Mouse (Mus musculus) CH12.LX (cell line): ENCODE data around the gene Aff3. TPM values are rescaled to one million over a fixed set of nuclear protein-coding genes. Genes with fewer than 3 reads are reported as not detected.

Experiments used
- DNase-seq: peaks from one replicate; pipeline ENCODE4 v3.0.0-alpha.2; 2013; ENCODE audit errors: extremely low read depth
- H3K27ac ChIP-seq: 2 replicates; pipeline ENCODE4 v1.5.1; 2012; ENCODE audit warnings: low read depth, mild to moderate bottlenecking, control low read depth, moderate library complexity; ENCODE audit not compliant: insufficient read depth
- H3K27me3 ChIP-seq: replicated peaks from 2 replicates; pipeline ENCODE3; 2012; ENCODE audit warnings: inconsistent platforms
- H3K36me3 ChIP-seq, 2 experiments: replicated peaks in 1 of 2; 2 replicates each; pipeline versions ENCODE3 to v1.6.1; 2012; ENCODE audit warnings: inconsistent platforms in 1 of 2, low read length in 1 of 2, mild to moderate bottlenecking in 1 of 2, mixed read lengths in 1 of 2, moderate library complexity in 1 of 2; ENCODE audit not compliant: control insufficient read depth in 1 of 2, insufficient read depth in 1 of 2
- H3K4me1 ChIP-seq, 2 experiments: 2 replicates each; pipeline ENCODE4 v1.6.1; 2012; ENCODE audit warnings: inconsistent platforms in 1 of 2, moderate library complexity in 1 of 2; ENCODE audit not compliant: insufficient read depth in 2 of 2, control insufficient read depth in 1 of 2
- H3K4me2 ChIP-seq: 2 replicates; pipeline ENCODE4 v1.6.1; 2012; ENCODE audit warnings: low read depth, mild to moderate bottlenecking, control low read depth; ENCODE audit not compliant: poor library complexity, insufficient read depth, severe bottlenecking
- H3K4me3 ChIP-seq, 3 experiments: fragments of 150-350 bp in 1 of 3; sonication (generic) in 1 of 3; replicated peaks in 1 of 3; 2 replicates each; pipeline versions ENCODE3 to v1.5.1; 2011 to 2012; ENCODE audit warnings: low read depth in 2 of 3, low read length in 2 of 3, mild to moderate bottlenecking in 2 of 3, moderate library complexity in 2 of 3, control low read depth in 1 of 3, improper control_type of control experiment in 1 of 3, inconsistent platforms in 1 of 3, mixed read lengths in 1 of 3; ENCODE audit not compliant: poor library complexity in 1 of 3
- H3K79me2 ChIP-seq: replicated peaks from 2 replicates; pipeline ENCODE4 v1.6.1; 2012; ENCODE audit warnings: mild to moderate bottlenecking, moderate library complexity; ENCODE audit not compliant: control insufficient read depth, poor library complexity, insufficient read depth, severe bottlenecking; ENCODE audit errors: extremely low read depth
- H3K9ac ChIP-seq: 2 replicates; pipeline ENCODE4 v1.6.1; 2012; ENCODE audit warnings: low read depth, mild to moderate bottlenecking, control low read depth, moderate library complexity; ENCODE audit not compliant: insufficient read depth
- H3K9me3 ChIP-seq: replicated peaks from 2 replicates; pipeline ENCODE3; 2012; ENCODE audit warnings: low read length, inconsistent platforms, mixed read lengths
- CHD1 ChIP-seq: IDR thresholded peaks from 2 replicates; pipeline ENCODE4 v1.6.1; 2012; ENCODE audit warnings: low read depth, low read length, improper control_type of control experiment, inconsistent platforms
- E2F4 ChIP-seq: IDR thresholded peaks from 2 replicates; pipeline ENCODE4 v1.6.1; 2011; ENCODE audit warnings: low read depth, low read length, improper control_type of control experiment; ENCODE audit not compliant: insufficient replicate concordance
- ETS1 ChIP-seq: conservative IDR thresholded peaks from 2 replicates; pipeline ENCODE4 v1.6.1; 2012; ENCODE audit warnings: low read depth, mild to moderate bottlenecking, inconsistent platforms, low read length, improper control_type of control experiment, moderate library complexity
- GABPA ChIP-seq: IDR thresholded peaks from 2 replicates; pipeline ENCODE4 v1.6.1; 2012; ENCODE audit warnings: low read depth, low read length, improper control_type of control experiment, inconsistent platforms; ENCODE audit not compliant: insufficient replicate concordance
- HCFC1 ChIP-seq: IDR thresholded peaks from 2 replicates; pipeline ENCODE4 v1.6.1; 2012; ENCODE audit warnings: low read depth, mild to moderate bottlenecking, inconsistent platforms, low read length, improper control_type of control experiment
- JUN ChIP-seq: IDR thresholded peaks from 2 replicates; pipeline ENCODE4 v1.6.1; 2011; ENCODE audit warnings: low read depth, mild to moderate bottlenecking, low read length, improper control_type of control experiment, moderate library complexity; ENCODE audit not compliant: insufficient read depth
- KAT2A ChIP-seq: IDR thresholded peaks from 2 replicates; pipeline ENCODE4 v1.6.1; 2012; ENCODE audit warnings: low read length, improper control_type of control experiment, inconsistent platforms; ENCODE audit not compliant: insufficient replicate concordance
- MAZ ChIP-seq: IDR thresholded peaks from 2 replicates; pipeline ENCODE4 v1.6.1; 2012; ENCODE audit warnings: low read depth, mild to moderate bottlenecking, inconsistent platforms, low read length, improper control_type of control experiment, moderate library complexity
- MYC ChIP-seq: IDR thresholded peaks from 2 replicates; pipeline ENCODE4 v1.6.1; 2011; ENCODE audit warnings: low read depth, mild to moderate bottlenecking, improper control_type of control experiment, low read length
- NELFE ChIP-seq: IDR thresholded peaks from 2 replicates; pipeline ENCODE4 v1.6.1; 2011; ENCODE audit warnings: low read depth, low read length, improper control_type of control experiment
- NRF1 ChIP-seq: IDR thresholded peaks from 2 replicates; pipeline ENCODE4 v1.6.1; 2014; ENCODE audit warnings: low read depth, mild to moderate bottlenecking, inconsistent platforms, low read length, improper control_type of control experiment, moderate library complexity
- POLR2A ChIP-seq: IDR thresholded peaks from 2 replicates; pipeline ENCODE4 v1.6.1; 2011; ENCODE audit warnings: low read depth, mild to moderate bottlenecking, improper control_type of control experiment, low read length
- POLR2AphosphoS2 ChIP-seq: IDR thresholded peaks from 2 replicates; pipeline ENCODE4 v1.6.1; 2011; ENCODE audit warnings: low read depth, low read length, improper control_type of control experiment
- RAD21 ChIP-seq: IDR thresholded peaks from 2 replicates; pipeline ENCODE4 v1.6.1; 2011; ENCODE audit warnings: low read depth, mild to moderate bottlenecking, low read length, improper control_type of control experiment, moderate library complexity
- RCOR1 ChIP-seq: conservative IDR thresholded peaks from 2 replicates; pipeline ENCODE4 v1.6.1; 2012; ENCODE audit warnings: low read depth, mild to moderate bottlenecking, inconsistent platforms, low read length, improper control_type of control experiment
- SMC3 ChIP-seq: IDR thresholded peaks from 2 replicates; pipeline ENCODE4 v1.6.1; 2011; ENCODE audit warnings: low read depth, low read length, improper control_type of control experiment
- TCF12 ChIP-seq: IDR thresholded peaks from 2 replicates; pipeline ENCODE4 v1.6.1; 2014; ENCODE audit warnings: low read depth, mild to moderate bottlenecking, inconsistent platforms, low read length, improper control_type of control experiment
- USF2 ChIP-seq: conservative IDR thresholded peaks from 2 replicates; pipeline ENCODE4 v1.6.1; 2011; ENCODE audit warnings: low read depth, low read length, improper control_type of control experiment
- ZKSCAN1 ChIP-seq: IDR thresholded peaks from 2 replicates; pipeline ENCODE4 v1.6.1; 2012; ENCODE audit warnings: low read depth, inconsistent platforms, low read length, improper control_type of control experiment, borderline replicate concordance
- ZMIZ1 ChIP-seq: IDR thresholded peaks from 2 replicates; pipeline ENCODE4 v1.6.1; 2012; ENCODE audit warnings: low read depth, mild to moderate bottlenecking, inconsistent platforms, low read length, improper control_type of control experiment
- ZNF384 ChIP-seq: IDR thresholded peaks from 2 replicates; pipeline ENCODE4 v1.6.1; 2012; ENCODE audit warnings: low read depth, low read length, improper control_type of control experiment, inconsistent platforms
- dilution Hi-C: fragments of 300-500 bp; cut with MboI; formaldehyde crosslinking; loops from 2 replicates; pipeline ENCODE4 v1.14.3; 2020; ENCODE audit warnings: low sequenced_read_pairs; ENCODE audit not compliant: extremely low pct_unique_long_range_greater_than_20kb, extremely low pct_ligation_motif_present
- in situ Hi-C: fragments of 300-500 bp; cut with MboI; formaldehyde crosslinking; loops from 3 replicates; pipeline ENCODE4 v1.14.3; 2019; ENCODE audit warnings: low sequenced_read_pairs, low pct_ligation_motif_present, low pct_unique_long_range_greater_than_20kb, mixed read lengths
- polyA plus RNA-seq: library from polyadenylated mRNA; unstranded; fragments of >175 nt; gene quantifications from 2 replicates; pipeline ENCODE4 v1.2.1, GENCODE M21; 2012; ENCODE audit warnings: low read depth; ENCODE audit not compliant: insufficient read length
- total RNA-seq, 2 experiments: library from RNA; depleted of rRNA; stranded (reverse); fragments of 300-350 nt in 1 of 2; fragments of >200 nt in 1 of 2; gene quantifications; 2 replicates each; pipeline ENCODE4 v1.2.3; 2012 to 2014

Gene Aff3
- total and polyA plus RNA-seq, 3 experiments = 5.1 to 29.9 (median 7.7) TPM

DNA sequence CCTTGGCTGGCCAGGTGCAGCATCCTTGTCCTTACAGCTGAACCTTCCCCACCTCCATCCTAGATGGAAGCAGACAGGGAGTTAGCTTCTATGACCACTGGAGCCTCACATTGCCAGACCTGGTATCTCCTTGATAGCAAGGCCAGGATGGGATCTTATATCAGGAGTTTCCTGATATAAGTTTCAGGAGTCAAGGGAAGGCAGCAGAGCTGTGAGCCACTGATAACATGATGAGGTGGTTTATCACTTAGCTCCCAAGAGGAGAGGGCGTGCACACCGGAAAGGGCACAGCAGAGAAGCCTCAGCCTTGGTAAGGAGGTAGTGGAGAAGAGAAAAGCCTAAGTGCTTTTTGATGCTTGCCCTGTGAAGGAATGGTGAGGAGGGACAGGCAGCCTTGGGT lies 217.2 kb downstream of the Aff3 start:
- no peak for DNase-seq
- dilution Hi-C loops = no loop called here
- no peak overlapping the region for H3K4me2 ChIP-seq
- peaks cover 0 to 30% of the 10 kb centered on the region in 2 experiments; a peak in 2 of 4 replicates for H3K4me1 ChIP-seq
- in situ Hi-C loops = no loop called here
- H3K27ac ChIP-seq = no peak overlapping the region
- no peaks in the 10 kb centered on the region for H3K27me3 ChIP-seq
- H3K9me3 ChIP-seq = no peaks in the 10 kb centered on the region
- no peak overlapping the region for H3K4me3 ChIP-seq
- no peak for TF ChIP-seq RCOR1
- TF ChIP-seq HCFC1 = no peak
- no peak for TF ChIP-seq MAZ
- no peak for TF ChIP-seq GABPA
- TF ChIP-seq KAT2A = no peak
- TF ChIP-seq POLR2A = no peak
- TF ChIP-seq POLR2AphosphoS2 = no peak
- TF ChIP-seq ZKSCAN1 = no peak
- TF ChIP-seq NRF1 = no peak
- TF ChIP-seq JUN = no peak
- no peak for TF ChIP-seq RAD21
- TF ChIP-seq NELFE = no peak
- no peak for TF ChIP-seq SMC3
- no peak for TF ChIP-seq CHD1
- TF ChIP-seq ZMIZ1 = no peak
- TF ChIP-seq E2F4 = no peak
- TF ChIP-seq ZNF384 = no peak
- TF ChIP-seq MYC = no peak
- no peak overlapping the region for H3K9ac ChIP-seq
- H3K79me2 ChIP-seq = no peaks in the 10 kb centered on the region
- H3K36me3 ChIP-seq = peaks cover 0 to 41% of the 10 kb centered on the region in 2 experiments

DNA sequence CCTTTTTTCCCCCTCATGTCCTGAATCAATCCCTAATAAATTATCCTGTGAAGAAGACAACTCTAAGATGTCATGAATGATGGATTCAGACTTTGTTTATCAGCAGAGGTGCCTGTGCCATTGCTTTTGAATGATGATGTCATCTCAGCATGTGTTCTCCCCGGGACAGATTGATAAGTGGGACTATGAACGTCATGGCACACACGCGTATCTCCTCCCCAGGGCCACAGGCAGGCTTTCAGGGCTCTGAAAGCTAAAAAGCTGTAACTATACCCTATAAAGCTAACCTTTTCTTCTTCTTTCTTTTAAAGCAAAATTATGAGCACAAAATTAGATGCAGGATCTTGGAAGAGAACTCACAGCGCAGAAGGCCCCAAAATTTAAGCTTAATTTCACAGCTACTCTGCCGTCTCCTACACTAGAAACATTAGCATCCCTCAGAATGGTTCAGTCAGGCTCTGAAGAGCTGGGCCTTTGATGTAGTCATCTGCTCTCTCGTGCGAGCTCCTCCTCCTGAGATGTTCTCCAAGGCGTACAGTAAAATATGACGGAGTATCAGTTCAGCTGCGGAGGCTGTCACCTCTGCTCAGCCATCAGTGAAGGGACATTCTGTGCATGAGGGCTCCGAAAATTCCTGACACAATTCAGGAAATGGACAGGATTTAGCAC lies 218.5 kb downstream of the Aff3 start:
- Histone ChIP-seq H3K79me2 (no peaks in the 10 kb centered on the region), H3K4me1 (peaks cover 0 to 43% of the 10 kb centered on the region in 2 experiments; a peak in 2 of 4 replicates), H3K27me3 (no peaks in the 10 kb centered on the region), H3K9me3 (no peaks in the 10 kb centered on the region), H3K9ac (no peak overlapping the region), H3K4me3 (no peak overlapping the region), H3K4me2 (no peak overlapping the region), H3K36me3 (peaks cover 0 to 40% of the 10 kb centered on the region in 2 experiments), H3K27ac (no peak overlapping the region)
- DNase-seq = no peak
- dilution Hi-C loops (no loop called here), in situ Hi-C loops (no loop called here)
- TF ChIP-seq POLR2A (no peak), NELFE (no peak), HCFC1 (no peak), ETS1 (no peak), SMC3 (no peak), USF2 (no peak), TCF12 (no peak)
